Mouse (Mus musculus) heart, embryonic 16.5 days (tissue): Measurements from ENCODE around the gene Glis1. TPM values are rescaled to one million over a fixed set of nuclear protein-coding genes. Genes with fewer than 3 reads are reported as not detected.
"Not testable (repeated sequence)": the region's sequence is repeated elsewhere in the genome, so short reads cannot be mapped to it uniquely, and the experiment has no call there.

Source experiments
- ATAC-seq: fragments of 200-750 bp; cut with Nextera tagmentation; replicated peaks from 2 replicates; pipeline ENCODE4 v1.8.0; 2017; ENCODE audit warnings: moderate number of reproducible peaks; ENCODE audit not compliant: insufficient read depth, low FRiP score; ENCODE audit errors: extremely low read depth
- H3K27ac ChIP-seq: fragments of 300-500 bp; sonication (generic); 2 replicates; pipeline ENCODE4 v1.5.1; 2014; ENCODE audit warnings: mild to moderate bottlenecking, low read length, control low read depth, moderate library complexity
- H3K27me3 ChIP-seq: fragments of 300-500 bp; sonication (generic); 2 replicates; pipeline ENCODE4 v1.6.1; 2014; ENCODE audit warnings: low read length, mixed read lengths; ENCODE audit not compliant: control insufficient read depth, insufficient read depth
- H3K36me3 ChIP-seq: fragments of 300-500 bp; sonication (generic); 2 replicates; pipeline ENCODE4 v1.6.1; 2014; ENCODE audit not compliant: control insufficient read depth, insufficient read depth
- H3K4me1 ChIP-seq: fragments of 300-500 bp; sonication (generic); 2 replicates; pipeline ENCODE4 v1.6.1; 2014; ENCODE audit warnings: low read length, mixed read lengths; ENCODE audit not compliant: control insufficient read depth, insufficient read depth
- H3K4me2 ChIP-seq: fragments of 300-500 bp; sonication (generic); 2 replicates; pipeline ENCODE4 v1.6.1; 2014; ENCODE audit warnings: low read depth, mild to moderate bottlenecking, control low read depth, low read length
- H3K4me3 ChIP-seq: fragments of 300-500 bp; sonication (generic); 2 replicates; pipeline ENCODE4 v1.5.1; 2014; ENCODE audit warnings: mild to moderate bottlenecking, control low read depth, low read length
- H3K9ac ChIP-seq: fragments of 300-500 bp; sonication (generic); 2 replicates; pipeline ENCODE4 v1.6.1; 2014; ENCODE audit warnings: low read length, control low read depth
- H3K9me3 ChIP-seq: fragments of 300-500 bp; sonication (generic); replicated peaks from 2 replicates; pipeline ENCODE4 v1.6.1; 2016; ENCODE audit warnings: low read length; ENCODE audit not compliant: control insufficient read depth
- WGBS: fragments of 180-500 bp; shearing (Covaris S2); extraction: QIAGEN DNeasy Blood & Tissue Kit; methylation state at CpG from one replicate; pipeline ENCODE4 v1.1.7; 2014; 5-methylcytosine and 5-hydroxymethylcytosine counted together
- polyA plus RNA-seq: library from polyadenylated mRNA; unstranded; fragments of >200 nt; fragmentation: Nextera tagmentation; extraction: Ambion mirVana; gene quantifications from 2 replicates; pipeline ENCODE4 v1.2.1, GENCODE M21; 2015

Glis1 gene
- polyA plus RNA-seq, 1 experiment from 2014 or later, result 0.16 TPM

DNA sequence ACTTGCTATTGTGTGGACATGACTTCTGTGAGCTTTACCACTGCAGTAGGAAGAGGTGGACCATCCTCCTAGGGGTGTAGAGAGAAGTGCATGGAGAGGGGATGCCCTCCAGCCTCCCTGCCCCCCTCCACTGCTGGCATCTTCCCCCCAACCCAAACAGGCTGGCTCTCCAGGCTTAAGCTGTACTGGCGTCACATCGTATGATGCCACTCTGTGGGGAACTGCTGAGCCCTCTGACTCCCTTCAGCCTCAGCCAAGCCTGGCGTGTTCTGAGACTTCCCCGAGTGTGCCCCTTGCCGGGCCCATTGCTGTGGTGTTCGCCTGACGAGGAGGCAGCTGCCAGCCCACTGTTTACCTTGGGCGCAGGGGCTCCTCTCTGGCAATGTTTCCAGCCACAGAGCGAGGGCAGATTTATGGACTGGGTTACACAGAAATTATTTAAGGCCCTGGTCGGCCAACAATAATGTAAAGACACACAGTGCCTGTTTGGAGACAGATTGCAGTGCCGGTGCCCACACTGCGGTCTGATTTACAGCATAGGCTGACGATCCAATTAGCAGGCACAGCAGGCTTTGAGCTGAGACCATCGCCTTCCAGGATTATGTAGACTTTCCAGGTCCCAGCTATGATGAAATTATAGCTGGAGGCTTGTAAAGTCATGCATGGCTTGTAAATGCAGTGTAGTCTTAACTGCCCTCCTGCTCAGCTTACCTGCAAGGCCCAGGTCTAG is 156.6 kb downstream of the Glis1 start:
- Histone ChIP-seq H3K4me2 (no peak overlapping the region), H3K4me1 (no peaks in the 10 kb centered on the region), H3K9ac (no peak overlapping the region), H3K36me3 (no peaks in the 10 kb centered on the region), H3K27me3 (no peaks in the 10 kb centered on the region), H3K9me3 (no peaks in the 10 kb centered on the region), H3K4me3 (no peak overlapping the region), H3K27ac (no peak overlapping the region)
- 74% methylated on average over 14 of the region's 14 CpGs for WGBS
- ATAC-seq, result no peak

GRCm38 (mm10) chr4:107593426-107593825 is 159.0 kb downstream of the Glis1 start:
- H3K9ac ChIP-seq, result no peak overlapping the region
- no peak for ATAC-seq
- H3K4me1 ChIP-seq, result peaks cover 14% of the 10 kb centered on the region
- no peak overlapping the region for H3K4me2 ChIP-seq
- no peaks in the 10 kb centered on the region for H3K36me3 ChIP-seq
- 76% methylated on average over 4 of the region's 4 CpGs for WGBS
- no peaks in the 10 kb centered on the region for H3K9me3 ChIP-seq
- no peak overlapping the region for H3K4me3 ChIP-seq
- H3K27ac ChIP-seq, result no peak overlapping the region
- no peaks in the 10 kb centered on the region for H3K27me3 ChIP-seq

GRCm38 (mm10) chr4:107597226-107597897 is 163.0 kb downstream of the Glis1 start:
- Histone ChIP-seq H3K36me3 (no peaks in the 10 kb centered on the region), H3K4me1 (peaks cover 14% of the 10 kb centered on the region), H3K27me3 (no peaks in the 10 kb centered on the region), H3K27ac (no peak overlapping the region), H3K9ac (peak overlapping the region; percentile 42), H3K4me2 (peak overlapping the region; percentile 31), H3K4me3 (no peak overlapping the region), H3K9me3 (no peaks in the 10 kb centered on the region)
- 38% methylated on average over 9 of the region's 9 CpGs for WGBS
- ATAC-seq, result no peak

GRCm38 (mm10) chr4:107597898-107598580 is 163.6 kb downstream of the Glis1 start:
- Histone ChIP-seq H3K4me3 (no peak overlapping the region), H3K9me3 (no peaks in the 10 kb centered on the region), H3K4me1 (peaks cover 14% of the 10 kb centered on the region), H3K4me2 (peak overlapping the region; percentile 31), H3K27me3 (no peaks in the 10 kb centered on the region), H3K36me3 (no peaks in the 10 kb centered on the region), H3K9ac (peak overlapping the region; percentile 42), H3K27ac (no peak overlapping the region)
- 17% methylated on average over 10 of the region's 10 CpGs for WGBS
- ATAC-seq, result peak; percentile 63

DNA sequence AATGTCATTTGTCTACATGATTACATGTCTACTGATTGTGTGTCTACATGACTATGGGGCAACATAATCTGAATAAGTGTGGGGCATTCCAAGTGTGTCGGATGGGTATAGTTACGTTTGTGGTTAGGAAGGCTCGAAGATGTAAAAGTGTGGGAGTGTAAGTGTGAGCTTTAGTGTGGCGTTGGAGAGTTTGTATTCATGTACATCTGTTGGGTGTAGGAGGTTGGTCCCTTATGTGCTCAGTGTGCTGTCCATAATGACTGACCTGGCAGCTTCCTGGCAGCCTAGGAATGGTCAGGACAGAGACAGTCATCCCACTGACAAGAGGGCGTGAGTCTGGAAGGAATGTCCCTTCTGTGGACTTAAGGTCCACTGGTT is 164.2 kb downstream of the Glis1 start:
- H3K9me3 ChIP-seq, H3K36me3 ChIP-seq, H3K4me3 ChIP-seq, H3K4me2 ChIP-seq, H3K27me3 ChIP-seq, H3K9ac ChIP-seq, ATAC-seq, H3K27ac ChIP-seq: not testable (repeated sequence)
- 87% methylated on average over 5 of the region's 5 CpGs for WGBS
- H3K4me1 ChIP-seq, result peaks cover 14% of the 10 kb centered on the region

- Histone ChIP-seq H3K4me3 (no peak overlapping the region), H3K9me3 (no peaks in the 10 kb centered on the region), H3K4me2 (no peak overlapping the region), H3K9ac (no peak overlapping the region), H3K36me3 (no peaks in the 10 kb centered on the region), H3K27ac (no peak overlapping the region), H3K4me1 (peaks cover 11% of the 10 kb centered on the region), H3K27me3 (0 out of 2 replicates have a peak, but pooled peaks cover 3% of the 10 kb centered on the region)
- 79% methylated on average over 7 of the region's 7 CpGs for WGBS
- ATAC-seq, result no peak
Observed at GRCm38 (mm10) chr4:107602284-107602683, 167.9 kb downstream of the Glis1 start.

GRCm38 (mm10) chr4:107602787-107603186 is 168.4 kb downstream of the Glis1 start:
- H3K36me3 ChIP-seq, result no peaks in the 10 kb centered on the region
- H3K4me3 ChIP-seq, result no peak overlapping the region
- no peaks in the 10 kb centered on the region for H3K9me3 ChIP-seq
- 70% methylated on average over 14 of the region's 14 CpGs for WGBS
- H3K9ac ChIP-seq, result no peak overlapping the region
- H3K27me3 ChIP-seq, result 0 out of 2 replicates have a peak, but pooled peaks cover 3% of the 10 kb centered on the region
- no peak overlapping the region for H3K27ac ChIP-seq
- no peak for ATAC-seq
- peaks cover 6% of the 10 kb centered on the region for H3K4me1 ChIP-seq
- H3K4me2 ChIP-seq, result no peak overlapping the region

- H3K4me3 ChIP-seq, result no peak overlapping the region
- no peak for ATAC-seq
- 70% methylated on average over 7 of the region's 7 CpGs for WGBS
- H3K4me2 ChIP-seq, result no peak overlapping the region
- H3K9me3 ChIP-seq, result no peaks in the 10 kb centered on the region
- H3K36me3 ChIP-seq, result no peaks in the 10 kb centered on the region
- peaks cover 2% of the 10 kb centered on the region for H3K4me1 ChIP-seq
- H3K9ac ChIP-seq, result no peak overlapping the region
- H3K27me3 ChIP-seq, result 0 out of 2 replicates have a peak, but pooled peaks cover 3% of the 10 kb centered on the region
- H3K27ac ChIP-seq, result no peak overlapping the region
Observed at GRCm38 (mm10) chr4:107603208-107603607, 168.8 kb downstream of the Glis1 start.
